Mouse (Mus musculus): ENCODE results near the gene Htr1f. TPM values are rescaled to one million over a fixed set of nuclear protein-coding genes. Genes with fewer than 3 reads are reported as not detected.
A peak's percentile ranks its signal among the peaks of the same experiment; 100 is the strongest.

Gene Htr1f
- polyA plus RNA-seq, 1 experiment from 2014 or later = 0.32 TPM

DNA sequence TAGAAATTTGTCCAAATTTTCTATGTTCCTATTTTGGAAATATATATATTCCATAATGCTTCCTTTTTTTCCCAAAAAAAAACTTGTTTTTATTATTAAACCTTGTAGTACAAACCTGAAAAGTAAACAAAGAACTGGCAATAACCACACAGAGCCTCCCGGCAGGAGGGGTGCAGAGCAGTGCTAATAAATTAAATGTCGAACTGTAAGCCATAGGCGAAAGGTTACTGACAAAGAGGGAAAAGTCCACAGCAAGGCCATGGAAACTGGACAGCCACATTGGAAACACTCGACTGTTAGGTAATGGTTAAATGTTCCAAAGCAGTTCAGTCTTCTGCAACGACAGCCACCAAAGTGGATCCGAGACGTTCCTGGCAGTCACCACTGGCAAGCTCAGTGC lies 87.5 kb downstream of the Htr1f start:
- no peak overlapping the region for H3K4me2 ChIP-seq
- ATAC-seq (replicated peaks) = no peak
- no peaks in the 10 kb centered on the region for H3K36me3 ChIP-seq (replicated peaks)
- no peaks in the 10 kb centered on the region for H3K4me1 ChIP-seq
- no peak overlapping the region for H3K27ac ChIP-seq
- H3K9ac ChIP-seq = no peak overlapping the region
- WGBS = 79% methylated on average over 7 of the region's 7 CpGs
- H3K9me3 ChIP-seq = no peaks in the 10 kb centered on the region
- no peaks in the 10 kb centered on the region for H3K27me3 ChIP-seq (replicated peaks)
- no peak overlapping the region for H3K4me3 ChIP-seq

GRCm38 (mm10) chr16:65017566-65017965 lies 88.1 kb downstream of the Htr1f start:
- Histone ChIP-seq H3K9ac (no peak overlapping the region), H3K27me3 (replicated peaks) (no peaks in the 10 kb centered on the region), H3K36me3 (replicated peaks) (no peaks in the 10 kb centered on the region), H3K9me3 (no peaks in the 10 kb centered on the region), H3K4me3 (no peak overlapping the region), H3K4me1 (no peaks in the 10 kb centered on the region), H3K27ac (no peak overlapping the region), H3K4me2 (no peak overlapping the region)
- ATAC-seq (replicated peaks) = no peak
- 94% methylated on average over 1 of the region's 1 CpGs for WGBS

DNA sequence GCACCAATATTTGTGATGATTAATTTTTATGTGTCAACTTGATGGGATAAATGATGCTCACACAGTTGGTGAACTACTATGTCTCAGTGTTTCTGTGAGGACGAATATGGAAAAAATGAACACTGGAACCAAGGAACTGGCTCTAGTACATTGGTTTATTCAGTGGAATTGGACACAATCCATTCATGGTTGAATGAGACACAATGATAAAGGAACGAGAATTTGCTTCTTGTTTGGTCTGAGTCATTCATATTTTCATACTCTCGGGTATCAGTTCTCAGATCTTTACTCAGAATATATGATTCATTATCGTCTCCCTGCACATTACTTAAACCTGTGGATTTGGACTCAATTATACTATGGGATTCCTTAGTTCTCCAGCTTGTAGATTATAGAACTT lies 90.4 kb downstream of the Htr1f start:
- H3K4me1 ChIP-seq = no peaks in the 10 kb centered on the region
- WGBS = 83% methylated on average over 4 of the region's 4 CpGs
- no peak overlapping the region for H3K4me3 ChIP-seq
- no peaks in the 10 kb centered on the region for H3K36me3 ChIP-seq (replicated peaks)
- H3K27me3 ChIP-seq (replicated peaks) = no peaks in the 10 kb centered on the region
- no peak for ATAC-seq (replicated peaks)
- no peaks in the 10 kb centered on the region for H3K9me3 ChIP-seq
- no peak overlapping the region for H3K4me2 ChIP-seq
- no peak overlapping the region for H3K27ac ChIP-seq
- no peak overlapping the region for H3K9ac ChIP-seq

DNA sequence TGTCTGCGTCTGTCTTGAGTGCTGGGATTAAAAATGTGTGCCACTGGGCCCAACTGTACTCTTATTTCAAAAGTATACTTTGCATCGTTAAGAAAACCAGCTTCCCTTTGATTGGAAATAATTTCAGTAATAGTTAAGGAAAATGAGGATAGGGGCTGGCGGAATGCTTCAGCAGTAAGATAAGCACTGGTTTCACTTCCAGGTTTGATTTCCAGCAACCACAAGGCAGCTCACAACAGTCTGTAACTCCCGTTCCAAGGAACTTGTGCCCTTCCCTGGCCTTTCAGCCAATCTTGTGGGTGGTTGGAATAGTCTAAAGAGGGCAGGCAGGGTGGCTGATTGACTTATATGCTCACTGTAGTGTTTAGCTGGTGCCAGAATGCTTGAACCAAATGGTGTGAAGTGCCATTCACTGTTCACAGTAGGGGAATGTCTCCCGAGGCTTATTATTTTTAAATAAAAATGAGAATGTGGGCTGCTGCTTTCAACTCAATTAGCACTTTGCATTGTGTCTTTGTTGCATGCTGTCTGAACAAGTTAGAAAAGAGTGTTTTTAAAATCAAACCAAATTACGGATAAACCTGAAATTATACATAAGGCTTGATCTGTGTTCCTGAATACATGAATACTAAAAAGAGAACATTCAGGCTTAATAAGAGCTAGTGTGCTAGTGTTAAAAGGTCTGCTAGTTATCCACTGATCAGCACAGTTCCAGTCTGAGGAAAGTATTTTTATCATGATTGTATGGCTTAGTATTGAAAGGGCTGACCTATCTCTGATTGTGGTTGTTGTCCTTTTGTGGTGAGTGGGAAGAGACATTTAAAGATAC lies 103.4 kb downstream of the Htr1f start:
- Histone ChIP-seq H3K4me2 (no peak overlapping the region), H3K9me3 (no peaks in the 10 kb centered on the region), H3K27ac (no peak overlapping the region), H3K27me3 (replicated peaks) (no peaks in the 10 kb centered on the region), H3K36me3 (replicated peaks) (no peaks in the 10 kb centered on the region), H3K9ac (no peak overlapping the region), H3K4me3 (no peak overlapping the region), H3K4me1 (no peaks in the 10 kb centered on the region)
- ATAC-seq (replicated peaks) = peak; percentile 79
- WGBS = 57% methylated on average over 6 of the region's 6 CpGs

- Histone ChIP-seq H3K36me3 (replicated peaks) (no peaks in the 10 kb centered on the region), H3K9me3 (no peaks in the 10 kb centered on the region), H3K4me3 (no peak overlapping the region), H3K4me1 (no peaks in the 10 kb centered on the region), H3K4me2 (no peak overlapping the region), H3K9ac (no peak overlapping the region), H3K27ac (no peak overlapping the region), H3K27me3 (replicated peaks) (no peaks in the 10 kb centered on the region)
- WGBS = 79% methylated on average over 3 of the region's 3 CpGs
- ATAC-seq (replicated peaks) = no peak
Measured at GRCm38 (mm10) chr16:64989279-64989800, 116.3 kb downstream of the Htr1f start.

GRCm38 (mm10) chr16:64987564-64987963 lies 118.1 kb downstream of the Htr1f start:
- H3K27ac ChIP-seq = no peak overlapping the region
- no peak overlapping the region for H3K4me2 ChIP-seq
- ATAC-seq (replicated peaks) = no peak
- 91% methylated on average over 6 of the region's 6 CpGs for WGBS
- H3K9ac ChIP-seq = no peak overlapping the region
- H3K27me3 ChIP-seq (replicated peaks) = no peaks in the 10 kb centered on the region
- H3K4me3 ChIP-seq = no peak overlapping the region
- H3K4me1 ChIP-seq = no peaks in the 10 kb centered on the region
- no peaks in the 10 kb centered on the region for H3K36me3 ChIP-seq (replicated peaks)
- no peaks in the 10 kb centered on the region for H3K9me3 ChIP-seq

- Histone ChIP-seq H3K4me1 (no peaks in the 10 kb centered on the region), H3K4me3 (no peak overlapping the region), H3K9ac (no peak overlapping the region), H3K9me3 (no peaks in the 10 kb centered on the region), H3K27ac (no peak overlapping the region), H3K27me3 (replicated peaks) (no peaks in the 10 kb centered on the region), H3K4me2 (no peak overlapping the region), H3K36me3 (replicated peaks) (no peaks in the 10 kb centered on the region)
- 77% methylated on average over 2 of the region's 2 CpGs for WGBS
- no peak for ATAC-seq (replicated peaks)
Measured at GRCm38 (mm10) chr16:64987049-64987448, 118.6 kb downstream of the Htr1f start.

DNA sequence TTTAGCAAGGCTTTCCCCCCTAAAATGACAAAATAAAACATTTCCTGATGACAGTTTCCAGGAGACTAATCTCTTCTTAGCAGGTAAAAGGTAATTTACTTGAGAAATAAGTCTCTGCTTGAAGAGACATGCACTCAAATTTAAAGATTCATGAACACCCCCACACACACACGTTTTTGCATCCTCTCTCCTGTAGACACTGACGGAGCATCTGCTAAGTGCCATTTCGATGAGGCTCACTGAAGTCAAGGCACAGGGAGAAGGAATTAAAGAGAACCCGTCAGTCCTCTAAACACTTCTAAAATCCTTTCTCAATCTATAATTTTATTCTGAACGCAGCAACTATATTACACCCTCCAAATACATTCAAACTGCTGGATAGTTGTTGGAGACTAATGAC lies 131.0 kb downstream of the Htr1f start:
- H3K4me3 ChIP-seq = no peak overlapping the region
- H3K36me3 ChIP-seq (replicated peaks) = no peaks in the 10 kb centered on the region
- H3K27ac ChIP-seq = no peak overlapping the region
- no peaks in the 10 kb centered on the region for H3K9me3 ChIP-seq
- H3K4me2 ChIP-seq = no peak overlapping the region
- H3K27me3 ChIP-seq (replicated peaks) = no peaks in the 10 kb centered on the region
- 90% methylated on average over 5 of the region's 5 CpGs for WGBS
- ATAC-seq (replicated peaks) = no peak
- H3K9ac ChIP-seq = no peak overlapping the region
- H3K4me1 ChIP-seq = no peaks in the 10 kb centered on the region

- no peak overlapping the region for H3K9ac ChIP-seq
- H3K27ac ChIP-seq = no peak overlapping the region
- 80% methylated on average over 4 of the region's 4 CpGs for WGBS
- H3K27me3 ChIP-seq (replicated peaks) = no peaks in the 10 kb centered on the region
- H3K4me3 ChIP-seq = no peak overlapping the region
- no peaks in the 10 kb centered on the region for H3K4me1 ChIP-seq
- no peaks in the 10 kb centered on the region for H3K36me3 ChIP-seq (replicated peaks)
- no peaks in the 10 kb centered on the region for H3K9me3 ChIP-seq
- H3K4me2 ChIP-seq = no peak overlapping the region
- no peak for ATAC-seq (replicated peaks)
Measured at GRCm38 (mm10) chr16:64973533-64974305, 131.9 kb downstream of the Htr1f start.

- ATAC-seq (replicated peaks) = no peak
- no peaks in the 10 kb centered on the region for H3K4me1 ChIP-seq
Measured at GRCm38 (mm10) chr16:64961690-64962089, 144.0 kb downstream of the Htr1f start.

GRCm38 (mm10) chr16:64941646-64942195 lies 163.9 kb downstream of the Htr1f start:
- Histone ChIP-seq H3K4me3 (no peak overlapping the region), H3K9me3 (no peaks in the 10 kb centered on the region), H3K9ac (no peak overlapping the region), H3K27me3 (replicated peaks) (no peaks in the 10 kb centered on the region), H3K4me2 (no peak overlapping the region), H3K27ac (no peak overlapping the region), H3K4me1 (no peaks in the 10 kb centered on the region), H3K36me3 (replicated peaks) (no peaks in the 10 kb centered on the region)
- WGBS = 88% methylated on average over 5 of the region's 5 CpGs
- no peak for ATAC-seq (replicated peaks)

More at GRCm38 (mm10) chr16:64961690-64962089, 144.0 kb downstream of the Htr1f start:
- Histone ChIP-seq H3K4me2 (no peak overlapping the region), H3K4me3 (no peak overlapping the region), H3K9ac (no peak overlapping the region), H3K9me3 (no peaks in the 10 kb centered on the region), H3K27me3 (replicated peaks) (no peaks in the 10 kb centered on the region), H3K27ac (no peak overlapping the region), H3K36me3 (replicated peaks) (no peaks in the 10 kb centered on the region)
- 96% methylated on average over 4 of the region's 4 CpGs for WGBS

- Histone ChIP-seq H3K4me3 (no peak overlapping the region), H3K27me3 (replicated peaks) (no peaks in the 10 kb centered on the region), H3K4me2 (no peak overlapping the region), H3K27ac (no peak overlapping the region), H3K4me1 (no peaks in the 10 kb centered on the region), H3K9me3 (no peaks in the 10 kb centered on the region), H3K36me3 (replicated peaks) (no peaks in the 10 kb centered on the region), H3K9ac (no peak overlapping the region)
- no peak for ATAC-seq (replicated peaks)
- WGBS = 95% methylated on average over 1 of the region's 1 CpGs
Measured at GRCm38 (mm10) chr16:64934793-64935192, 170.9 kb downstream of the Htr1f start.

Data from midbrain, embryonic 15.5 days (tissue).